Mouse (Mus musculus) megakaryocyte, embryonic 14.5 days (primary cell): Measurements from ENCODE around the gene Sfrp4. TPM values are rescaled to one million over a fixed set of nuclear protein-coding genes. Genes with fewer than 3 reads are reported as not detected.

Experiments used
- H3K27me3 ChIP-seq: replicated peaks from 2 replicates; pipeline ENCODE3; 2012; ENCODE audit warnings: inconsistent platforms
- H3K36me3 ChIP-seq: replicated peaks from 2 replicates; pipeline ENCODE3; 2012; ENCODE audit warnings: low read length, inconsistent platforms, mixed read lengths
- H3K4me1 ChIP-seq: 2 replicates; pipeline ENCODE4 v1.6.1; 2012; ENCODE audit warnings: inconsistent platforms
- H3K4me3 ChIP-seq: replicated peaks from 2 replicates; pipeline ENCODE3; 2012; ENCODE audit warnings: moderate library complexity, mild to moderate bottlenecking, inconsistent platforms
- H3K9me3 ChIP-seq: 2 replicates; pipeline ENCODE4 v1.6.1; 2012; ENCODE audit warnings: inconsistent platforms
- FLI1 ChIP-seq: IDR thresholded peaks from 2 replicates; pipeline ENCODE4 v1.6.1; 2012; ENCODE audit warnings: low read length, inconsistent platforms, mixed read lengths
- GATA1 ChIP-seq: IDR thresholded peaks from 3 replicates; pipeline ENCODE4 v1.6.1; 2012; ENCODE audit warnings: mixed read lengths, low read length, inconsistent platforms, borderline replicate concordance
- polyA plus RNA-seq: library from polyadenylated mRNA; stranded (reverse); fragments of >175 nt; gene quantifications from 2 replicates; pipeline ENCODE4 v1.2.3, GENCODE M21; 2012; ENCODE audit warnings: low replicate concordance; ENCODE audit not compliant: insufficient read depth

The Sfrp4 gene
- polyA plus RNA-seq, 1 experiment: not detected

DNA sequence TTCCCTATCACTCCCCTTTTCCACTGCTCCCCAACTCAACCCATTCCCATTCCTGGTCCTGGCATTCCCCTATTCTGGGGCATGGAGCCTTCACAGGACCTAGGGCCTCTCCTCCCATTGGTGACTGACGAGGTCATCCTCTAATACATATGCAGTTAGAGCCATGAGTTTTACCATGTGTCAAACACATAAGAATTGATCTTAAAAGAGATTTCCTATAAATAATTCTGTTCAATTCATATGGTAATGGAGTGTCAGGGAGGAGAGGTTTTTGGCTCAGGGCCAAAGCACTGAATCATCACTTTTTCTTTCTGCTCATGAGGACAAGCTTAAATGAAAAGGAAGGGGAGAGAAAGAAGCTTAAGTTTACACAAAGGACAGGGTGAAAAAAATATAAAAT lies 10.6 kb upstream of the Sfrp4 start:
- Histone ChIP-seq H3K27me3 (no peaks in the 10 kb centered on the region), H3K4me3 (no peak overlapping the region), H3K36me3 (no peaks in the 10 kb centered on the region), H3K4me1 (no peaks in the 10 kb centered on the region), H3K9me3 (no peaks in the 10 kb centered on the region)
- TF ChIP-seq GATA1 (no peak), FLI1 (no peak)

DNA sequence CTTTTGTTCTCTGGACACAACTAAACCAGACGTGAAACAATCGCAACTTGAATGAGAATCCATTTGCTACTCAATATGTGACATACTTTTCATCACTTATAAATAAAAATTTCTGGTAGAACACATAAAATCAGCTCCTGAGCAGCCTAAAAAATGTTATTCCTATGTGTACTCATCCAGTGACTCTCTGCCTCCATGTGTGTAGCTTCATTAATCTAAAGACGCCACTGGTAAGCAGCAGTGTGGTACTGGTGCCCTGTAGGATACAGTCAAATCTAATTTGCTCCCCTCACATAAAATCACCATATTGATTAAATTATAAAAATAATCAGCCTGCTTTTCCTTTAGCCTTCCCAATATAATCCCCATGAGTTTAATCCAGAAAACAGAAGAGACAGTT lies 9.9 kb upstream of the Sfrp4 start:
- H3K27me3 ChIP-seq: no peaks in the 10 kb centered on the region
- H3K4me1 ChIP-seq: no peaks in the 10 kb centered on the region
- H3K36me3 ChIP-seq: no peaks in the 10 kb centered on the region
- no peak overlapping the region for H3K4me3 ChIP-seq
- no peaks in the 10 kb centered on the region for H3K9me3 ChIP-seq
- TF ChIP-seq GATA1 (no peak), FLI1 (no peak)

DNA sequence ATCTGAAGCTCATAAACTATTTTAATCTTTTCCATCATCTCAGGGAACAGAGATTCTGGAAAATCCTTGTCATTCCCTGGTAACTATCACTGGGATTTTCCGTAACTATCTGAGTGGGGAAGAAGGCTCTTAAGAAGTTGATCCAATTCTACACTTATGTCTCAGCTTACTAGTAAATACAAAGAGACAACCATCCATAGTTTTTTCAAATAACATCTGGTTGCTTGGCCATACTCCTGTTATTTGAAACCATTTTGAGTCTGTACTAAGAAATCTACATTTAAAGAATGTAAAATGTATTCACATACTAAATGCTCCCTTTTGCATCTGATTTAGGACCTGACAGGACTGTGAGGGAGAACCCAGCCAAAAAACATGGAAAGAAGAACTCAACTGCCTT lies 9.5 kb upstream of the Sfrp4 start:
- Histone ChIP-seq H3K36me3 (no peaks in the 10 kb centered on the region), H3K4me3 (no peak overlapping the region), H3K27me3 (no peaks in the 10 kb centered on the region), H3K9me3 (no peaks in the 10 kb centered on the region), H3K4me1 (no peaks in the 10 kb centered on the region)
- no peak for TF ChIP-seq FLI1
- TF ChIP-seq GATA1: no peak

DNA sequence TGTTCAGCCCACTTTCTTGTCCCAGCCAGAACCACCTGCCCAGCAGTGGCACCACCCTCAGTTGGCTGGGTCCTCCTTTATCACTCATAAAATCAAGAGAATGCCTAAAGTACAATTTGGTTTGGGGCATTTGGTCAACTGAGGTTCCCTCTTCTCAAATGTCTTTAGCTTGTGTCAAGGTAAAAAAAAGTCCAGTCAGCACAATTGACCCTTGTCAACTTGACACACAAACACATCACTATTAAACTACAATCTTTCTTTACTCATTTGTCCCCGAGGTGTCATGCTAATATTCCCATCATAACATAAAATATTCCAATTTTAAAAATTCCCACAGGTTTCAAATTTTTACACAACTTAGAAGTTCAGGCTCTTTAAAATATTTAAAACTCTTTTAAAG lies 8.6 kb upstream of the Sfrp4 start:
- TF ChIP-seq GATA1 (no peak), FLI1 (no peak)
- no peaks in the 10 kb centered on the region for H3K36me3 ChIP-seq
- H3K27me3 ChIP-seq: peaks cover 3% of the 10 kb centered on the region
- H3K4me1 ChIP-seq: peaks cover 6% of the 10 kb centered on the region
- H3K4me3 ChIP-seq: no peak overlapping the region
- no peaks in the 10 kb centered on the region for H3K9me3 ChIP-seq

DNA sequence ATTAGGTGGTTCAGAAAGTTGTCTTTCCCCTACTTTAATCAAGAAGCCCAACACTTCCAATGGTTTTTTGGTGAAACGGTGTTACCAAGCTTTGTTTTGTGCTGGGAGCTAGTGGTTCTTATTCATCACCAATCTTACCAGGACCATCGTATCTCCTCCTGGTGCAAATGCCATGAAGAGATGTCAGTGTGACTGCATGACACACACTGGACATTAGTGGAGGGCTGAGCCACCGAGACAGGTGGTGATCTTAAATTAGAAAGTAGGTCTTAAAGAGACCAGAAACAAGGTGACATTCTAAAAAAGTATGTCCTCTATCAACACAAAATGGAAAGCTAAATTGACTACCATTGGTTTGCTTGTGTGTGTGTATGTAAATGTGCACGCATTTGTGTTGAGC lies 4.8 kb upstream of the Sfrp4 start:
- Histone ChIP-seq H3K4me3 (no peak overlapping the region), H3K4me1 (peaks cover 19% of the 10 kb centered on the region), H3K27me3 (peaks cover 32% of the 10 kb centered on the region), H3K9me3 (no peaks in the 10 kb centered on the region), H3K36me3 (no peaks in the 10 kb centered on the region)
- TF ChIP-seq GATA1 (no peak), FLI1 (no peak)

DNA sequence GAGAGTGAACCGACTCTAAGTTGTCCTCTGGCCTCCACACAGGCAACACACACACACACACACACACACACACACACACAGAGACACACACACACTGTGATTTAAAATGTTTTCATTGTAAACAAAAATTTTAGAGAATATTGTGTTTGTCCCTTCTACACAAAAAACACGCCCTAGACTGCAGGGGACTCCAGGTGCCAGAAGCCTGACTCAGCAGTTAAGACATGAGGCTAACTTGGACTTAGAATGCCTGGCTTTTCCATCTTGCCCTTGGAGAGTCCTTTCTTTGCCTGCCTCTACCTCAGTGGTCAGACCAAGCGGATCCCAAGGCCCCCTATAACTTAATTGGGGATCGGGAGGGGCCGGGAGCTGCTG lies 4.1 kb upstream of the Sfrp4 start:
- TF ChIP-seq GATA1 (no peak), FLI1 (no peak)

DNA sequence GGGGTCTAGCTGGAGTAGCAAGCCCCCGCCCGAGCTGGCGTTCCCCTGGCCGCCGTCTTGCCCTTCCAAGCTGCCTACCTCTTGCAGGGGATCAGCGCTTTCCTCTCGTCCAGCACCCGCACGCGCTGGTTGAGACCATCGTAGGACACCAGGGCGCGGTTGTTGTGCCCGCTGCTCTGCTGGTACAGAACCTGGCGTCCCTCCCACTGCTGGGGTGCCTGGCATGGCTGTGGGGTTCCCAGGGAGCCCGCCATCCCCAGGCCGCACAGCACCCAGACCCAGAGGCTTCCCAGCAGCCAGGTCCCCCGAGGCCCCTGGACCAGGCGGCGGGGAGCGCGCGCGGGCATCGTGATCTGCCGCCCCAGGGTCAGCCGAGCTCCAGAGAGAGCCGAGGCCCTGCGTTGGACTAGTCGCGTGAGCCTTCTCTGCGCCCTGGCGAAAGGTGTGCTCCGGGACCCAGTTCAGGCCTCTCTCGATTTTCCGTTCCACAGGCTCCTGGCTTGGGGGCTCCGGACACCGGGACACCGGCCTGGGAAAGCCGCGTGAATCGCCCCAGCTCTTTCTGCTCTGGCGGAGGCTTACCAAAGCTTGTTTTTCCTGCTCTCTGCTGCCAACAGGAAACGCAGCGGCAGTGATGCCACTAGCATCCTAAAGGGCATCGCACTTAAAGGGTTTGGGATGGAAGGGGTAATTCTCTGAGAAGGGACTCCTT lies 3.5 kb upstream of the Sfrp4 start, which contains the start of gene Epdr1:
Gene Epdr1 (minus strand): TSS at position 712 of the 712 bp plus-strand sequence.
- H3K27me3 ChIP-seq: peaks cover 43% of the 10 kb centered on the region
- no peaks in the 10 kb centered on the region for H3K9me3 ChIP-seq
- H3K4me3 ChIP-seq: peak within 1 kb of the TSS; percentile 95
- TF ChIP-seq FLI1: no peak
- no peak for TF ChIP-seq GATA1
- H3K4me1 ChIP-seq: peaks cover 25% of the 10 kb centered on the region
- no peaks in the 10 kb centered on the region for H3K36me3 ChIP-seq

More for the DNA sequence above, 4.1 kb upstream of the Sfrp4 start:
- H3K4me3 ChIP-seq: peak overlapping the region; percentile 95
- peaks cover 40% of the 10 kb centered on the region for H3K27me3 ChIP-seq
- no peaks in the 10 kb centered on the region for H3K9me3 ChIP-seq
- peaks cover 25% of the 10 kb centered on the region for H3K4me1 ChIP-seq
- H3K36me3 ChIP-seq: no peaks in the 10 kb centered on the region

DNA sequence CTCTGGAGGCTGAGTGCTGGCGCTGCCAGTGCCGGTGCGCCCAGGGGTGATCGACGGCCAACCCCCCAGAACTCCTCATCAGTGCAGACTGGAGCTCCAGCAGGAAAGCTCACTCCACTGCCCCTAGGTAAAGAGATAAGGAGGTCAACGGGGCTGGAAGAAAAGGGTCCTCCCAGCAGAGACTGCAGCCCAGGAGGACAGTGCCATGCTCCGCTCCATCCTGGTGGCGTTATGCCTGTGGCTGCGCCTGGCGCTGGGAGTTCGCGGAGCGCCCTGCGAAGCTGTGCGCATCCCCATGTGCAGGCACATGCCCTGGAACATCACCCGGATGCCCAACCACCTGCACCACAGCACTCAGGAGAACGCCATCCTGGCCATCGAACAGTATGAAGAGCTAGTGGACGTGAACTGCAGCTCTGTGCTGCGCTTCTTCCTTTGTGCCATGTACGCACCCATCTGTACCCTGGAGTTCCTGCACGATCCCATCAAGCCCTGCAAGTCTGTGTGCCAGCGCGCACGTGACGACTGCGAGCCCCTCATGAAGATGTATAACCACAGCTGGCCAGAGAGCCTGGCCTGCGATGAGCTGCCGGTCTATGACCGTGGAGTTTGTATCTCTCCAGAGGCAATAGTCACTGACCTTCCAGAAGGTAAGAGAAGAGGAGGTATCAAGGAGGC lies 463 bp downstream of the Sfrp4 start:
- H3K9me3 ChIP-seq: no peaks in the 10 kb centered on the region
- no peaks in the 10 kb centered on the region for H3K36me3 ChIP-seq
- H3K4me3 ChIP-seq: peak overlapping the region; percentile 90
- peaks cover 53% of the 10 kb centered on the region for H3K27me3 ChIP-seq
- no peak for TF ChIP-seq FLI1
- no peak for TF ChIP-seq GATA1
- H3K4me1 ChIP-seq: peaks cover 25% of the 10 kb centered on the region

DNA sequence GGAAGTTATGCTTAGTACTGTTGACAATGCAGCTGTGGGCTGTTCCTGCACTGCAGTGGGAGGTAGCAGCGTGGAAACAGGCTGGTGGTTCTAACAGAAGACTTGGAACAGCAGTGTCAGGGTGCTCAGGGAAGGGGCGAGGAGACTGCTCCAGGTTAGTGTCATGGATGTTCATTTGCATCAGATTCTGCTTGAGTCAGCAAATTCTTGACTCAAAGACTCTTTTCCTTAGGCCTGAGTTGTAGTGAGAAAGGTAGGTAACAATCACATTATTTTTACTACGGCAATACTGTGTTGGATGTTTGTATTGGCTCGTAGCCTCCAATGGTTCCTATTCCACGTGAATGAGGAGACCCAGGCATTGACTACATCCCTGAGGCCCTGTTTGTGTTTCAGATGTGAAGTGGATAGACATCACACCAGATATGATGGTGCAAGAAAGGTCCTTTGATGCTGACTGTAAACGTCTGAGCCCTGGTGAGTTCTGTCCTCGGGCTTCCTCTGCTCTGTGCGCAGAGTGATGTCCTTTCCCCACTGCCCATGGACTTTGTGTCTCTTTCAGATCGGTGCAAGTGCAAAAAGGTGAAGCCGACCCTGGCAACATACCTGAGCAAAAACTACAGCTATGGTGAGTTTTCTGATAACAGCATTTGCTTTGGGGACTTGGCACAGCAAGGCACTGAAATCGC lies 1.9 kb downstream of the Sfrp4 start:
- Histone ChIP-seq H3K4me1 (peaks cover 15% of the 10 kb centered on the region), H3K4me3 (no peak overlapping the region), H3K36me3 (no peaks in the 10 kb centered on the region), H3K9me3 (no peaks in the 10 kb centered on the region), H3K27me3 (peaks cover 46% of the 10 kb centered on the region)
- no peak for TF ChIP-seq FLI1
- no peak for TF ChIP-seq GATA1

DNA sequence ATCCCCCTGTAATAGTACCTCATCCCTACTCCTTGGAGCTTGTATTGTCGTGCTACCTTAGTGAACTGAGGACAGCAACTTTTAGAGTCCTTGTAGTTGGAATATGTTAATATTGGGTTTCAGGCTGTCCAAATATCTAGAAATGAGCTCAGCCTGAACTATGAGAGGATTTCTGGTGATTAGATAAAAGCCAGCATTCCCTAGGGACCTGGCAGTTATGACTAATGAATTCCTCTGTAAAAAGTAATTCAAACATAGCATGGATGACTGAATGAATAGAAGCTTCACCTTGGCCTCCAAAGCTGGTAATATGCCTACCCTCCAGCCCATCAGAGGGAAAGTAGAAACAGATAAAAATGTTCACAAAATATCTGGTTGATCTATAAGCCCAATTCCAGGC lies 3.6 kb downstream of the Sfrp4 start:
- no peaks in the 10 kb centered on the region for H3K36me3 ChIP-seq
- peaks cover 14% of the 10 kb centered on the region for H3K4me1 ChIP-seq
- H3K9me3 ChIP-seq: no peaks in the 10 kb centered on the region
- no peak overlapping the region for H3K4me3 ChIP-seq
- no peak for TF ChIP-seq GATA1
- no peak for TF ChIP-seq FLI1
- H3K27me3 ChIP-seq: peaks cover 36% of the 10 kb centered on the region
